Mouse (Mus musculus) brain, adult 2 months (tissue): ENCODE measurements around the gene Pikfyve.

Experiments used
- DNase-seq: peaks from one replicate; pipeline ENCODE4 v3.0.0; 2011; ENCODE audit warnings: low read depth, low spot score

The Pikfyve gene

DNA sequence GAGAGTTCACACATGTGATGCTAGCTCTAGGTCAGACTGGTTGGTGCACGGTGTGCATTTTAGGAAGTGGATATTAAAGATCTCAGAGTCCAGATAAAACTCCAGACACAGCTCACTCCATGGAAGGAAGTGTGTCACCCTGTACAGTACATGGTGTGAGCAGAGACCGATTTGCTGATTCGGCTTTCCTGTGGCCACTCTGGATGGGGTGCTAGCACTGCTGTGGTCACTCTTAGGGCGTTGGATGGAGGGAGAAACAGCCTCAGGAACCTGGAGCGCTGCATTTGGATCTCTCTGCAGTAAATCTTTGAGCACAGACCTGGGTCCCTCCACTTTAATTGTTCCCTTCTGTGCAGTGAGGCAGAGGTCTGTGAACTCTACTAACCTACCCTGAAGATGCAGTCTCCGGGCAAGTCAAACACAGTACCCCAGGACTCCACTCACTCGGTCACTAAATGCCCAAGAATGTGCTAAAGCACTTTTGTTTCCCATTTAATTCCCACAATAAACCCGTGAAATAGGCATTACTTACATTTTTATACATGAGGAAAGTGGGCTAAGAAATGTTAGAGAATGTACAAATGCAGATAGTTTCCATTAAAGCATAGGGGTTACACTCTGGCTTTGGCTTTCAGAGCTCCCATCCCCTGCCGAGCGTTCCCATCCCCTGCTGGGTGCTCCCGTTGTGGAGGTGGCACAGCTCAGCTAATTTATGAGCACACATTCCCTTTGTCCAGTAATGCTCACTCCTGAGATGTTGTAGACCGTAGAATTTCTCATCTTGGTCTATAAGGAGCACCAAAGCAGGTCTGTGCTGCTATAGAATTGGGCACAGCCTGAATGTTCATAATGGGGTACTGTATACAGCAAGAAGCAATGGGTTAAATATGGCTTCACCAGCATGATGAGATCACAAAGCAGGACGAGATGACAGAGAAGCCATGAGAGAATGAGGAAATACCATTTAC is 127.9 kb downstream of the Pikfyve start:
- no peak for DNase-seq

DNA sequence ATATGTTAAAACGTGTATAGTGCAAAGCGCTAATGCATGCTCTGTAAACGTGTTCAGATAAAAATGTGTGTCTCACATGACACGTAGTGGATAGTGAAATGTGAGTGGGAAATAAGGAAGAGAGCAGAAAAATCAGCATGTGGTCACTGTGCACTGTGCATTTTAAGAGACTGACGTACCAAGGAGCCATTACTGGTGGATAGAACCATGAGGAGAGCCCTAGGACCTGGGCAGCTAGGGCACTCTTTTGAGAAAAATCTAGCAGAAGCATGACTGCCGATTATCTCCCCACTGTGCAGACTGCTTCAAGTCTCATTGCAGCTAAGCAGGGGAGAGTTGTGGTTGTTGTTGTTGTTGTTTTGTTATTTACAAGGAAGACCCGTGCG is 128.5 kb downstream of the Pikfyve start:
- DNase-seq = no peak
